Comparison of ENCODE assay signal across 8 mouse cellular contexts in the genomic region with DNA sequence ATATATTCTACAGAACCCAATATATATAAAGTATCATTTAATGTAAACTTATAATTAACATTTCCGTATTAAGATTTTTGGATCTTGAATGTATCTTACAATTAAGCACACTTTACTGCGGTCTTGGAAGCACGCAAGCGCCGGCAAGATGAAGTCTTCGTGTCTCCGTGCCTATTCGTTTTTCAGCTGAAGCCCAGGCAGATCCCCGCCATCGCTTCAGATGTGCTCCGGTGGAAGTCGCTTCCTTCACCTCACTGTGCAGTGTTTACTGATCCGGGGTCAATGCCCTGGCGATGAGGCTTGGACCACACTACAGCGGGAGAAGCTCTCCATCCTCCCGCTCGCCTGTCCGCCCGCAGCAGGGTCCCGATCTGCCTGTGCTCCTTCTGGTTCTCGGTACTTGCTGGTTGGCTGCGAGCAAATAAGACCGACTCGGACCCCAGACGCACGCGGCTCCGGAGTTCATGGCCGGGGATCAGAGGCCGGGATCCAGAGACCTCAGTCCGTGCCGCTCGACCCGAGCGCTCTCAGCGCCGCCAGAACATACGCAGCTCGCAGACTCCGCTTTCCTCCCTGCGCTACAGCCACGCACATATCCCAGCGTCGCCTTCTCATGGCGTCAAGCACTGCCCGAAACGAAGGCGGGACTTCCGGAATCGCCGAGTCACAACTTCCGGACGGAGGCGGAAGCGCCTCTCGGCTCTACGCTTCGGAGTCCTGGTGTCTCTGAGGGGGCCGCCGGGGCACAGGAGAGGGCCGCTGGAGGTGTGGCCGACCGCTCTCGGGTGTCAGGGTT. TPM values are rescaled to one million over a fixed set of nuclear protein-coding genes. Genes with fewer than 3 reads are reported as not detected.
DNase-seq lines count a peak whose midpoint lies in the region; ATAC-seq and TF ChIP-seq lines count a peak whose summit lies in the region.

A gene (plus strand): TSS at position 707 of the 796 bp plus-strand sequence.

- peaks cover 5% of the 10 kb centered on the region; the same call in 1 of the 2 replicates for H3K4me1 ChIP-seq in bone marrow, adult 2 months (ENCODE audit: control insufficient read depth, insufficient read depth, low read length)
- H3K4me1 ChIP-seq in embryonic facial prominence, embryonic 15.5 days = peaks cover 23% of the 10 kb centered on the region
- H3K4me1 ChIP-seq in kidney, embryonic 14.5 days (ENCODE audit: control insufficient read depth, insufficient read depth, low read length) = peaks cover 15% of the 10 kb centered on the region; the same call in 1 of the 2 replicates
- H3K4me1 ChIP-seq in limb, embryonic 15.5 days = peaks cover 19% of the 10 kb centered on the region

- no peaks in the 10 kb centered on the region for H3K9me3 ChIP-seq in embryonic facial prominence, embryonic 15.5 days (replicated peaks)
- no peaks in the 10 kb centered on the region for H3K9me3 ChIP-seq in kidney, embryonic 14.5 days (ENCODE audit: control insufficient read depth, low read length)
- H3K9me3 ChIP-seq in limb, embryonic 15.5 days = no peaks in the 10 kb centered on the region

- H3K4me3 ChIP-seq in bone marrow, adult 2 months (replicated peaks; ENCODE audit: control insufficient read depth, low read depth, low read length) = peak within 1 kb of the TSS; percentile 97
- peak within 1 kb of the TSS; percentile 90 for H3K4me3 ChIP-seq in embryonic facial prominence, embryonic 15.5 days (replicated peaks)
- peak within 1 kb of the TSS; percentile 75 for H3K4me3 ChIP-seq in kidney, embryonic 14.5 days (ENCODE audit: low read length)
- peak within 1 kb of the TSS; percentile 93 for H3K4me3 ChIP-seq in limb, embryonic 15.5 days

- H3K27me3 ChIP-seq in embryonic facial prominence, embryonic 15.5 days = no peaks in the 10 kb centered on the region
- H3K27me3 ChIP-seq in kidney, embryonic 14.5 days (ENCODE audit: control insufficient read depth, insufficient read depth, low read length) = no peaks in the 10 kb centered on the region
- no peaks in the 10 kb centered on the region for H3K27me3 ChIP-seq in limb, embryonic 15.5 days

- H3K27ac ChIP-seq in bone marrow, adult 2 months (ENCODE audit: control insufficient read depth, insufficient read depth, low read depth, low read length, poor library complexity) = peak within 1 kb of the TSS; percentile 87
- H3K27ac ChIP-seq in embryonic facial prominence, embryonic 15.5 days (replicated peaks) = peak within 1 kb of the TSS; percentile 90
- H3K27ac ChIP-seq in kidney, embryonic 14.5 days (ENCODE audit: low read depth, low read length) = peak within 1 kb of the TSS; percentile 88
- peak within 1 kb of the TSS; percentile 94 for H3K27ac ChIP-seq in limb, embryonic 15.5 days

- TF ChIP-seq POLR2A in bone marrow, adult 2 months (IDR thresholded peaks at IDR 0.05; ENCODE audit: borderline replicate concordance, control insufficient read depth, low read depth, low read length) = peak; percentile 90; the same call in 1 of the 2 replicates

- DNase-seq in 416B (ENCODE audit: low read depth) = peak; percentile 95
- DNase-seq in heart, adult 9 months (ENCODE audit: low spot score in 2 of 2) = peak; percentile 87 to 91
- peak; percentile 86 to 87 for DNase-seq in monocyte, adult 2 months (ENCODE audit: low read depth in 1 of 2, low spot score in 2 of 2)
- DNase-seq in spleen, postnatal 36 days (ENCODE audit: low spot score in 2 of 2) = peak; percentile 89 to 92

- H3K9ac ChIP-seq in embryonic facial prominence, embryonic 15.5 days = peak within 1 kb of the TSS; percentile 88
- H3K9ac ChIP-seq in kidney, embryonic 14.5 days (ENCODE audit: low read depth, low read length) = peak within 1 kb of the TSS; percentile 79
- peak within 1 kb of the TSS; percentile 89 for H3K9ac ChIP-seq in limb, embryonic 15.5 days

- peak within 1 kb of the TSS; percentile 93 for H3K4me2 ChIP-seq in embryonic facial prominence, embryonic 15.5 days (replicated peaks)
- H3K4me2 ChIP-seq in kidney, embryonic 14.5 days (replicated peaks; ENCODE audit: low read depth, low read length) = peak within 1 kb of the TSS; percentile 90
- peak within 1 kb of the TSS; percentile 98 for H3K4me2 ChIP-seq in limb, embryonic 15.5 days

- no peak for TF ChIP-seq CTCF in bone marrow, adult 2 months (IDR thresholded peaks at IDR 0.05; ENCODE audit: control insufficient read depth, insufficient read depth, low read length)

- WGBS in bone marrow, adult 2 months = under 1% methylated on average over 64 of the region's 64 CpGs
- under 1% methylated on average over 64 of the region's 64 CpGs for WGBS in embryonic facial prominence, embryonic 15.5 days
- WGBS in kidney, embryonic 14.5 days = under 1% methylated on average over 64 of the region's 64 CpGs
- WGBS in limb, embryonic 15.5 days = under 1% methylated on average over 64 of the region's 64 CpGs

- ATAC-seq in embryonic facial prominence, embryonic 15.5 days (ENCODE audit: insufficient number of reproducible peaks, low FRiP score, low TSS enrichment, low read depth) = peak; percentile 91
- ATAC-seq in kidney, embryonic 14.5 days (ENCODE audit: low FRiP score, low TSS enrichment) = peak; percentile 92
- ATAC-seq in limb, embryonic 15.5 days (ENCODE audit: insufficient number of reproducible peaks, low FRiP score, low TSS enrichment, low read depth) = peak; percentile 86

- no peaks in the 10 kb centered on the region for H3K36me3 ChIP-seq in embryonic facial prominence, embryonic 15.5 days
- no peaks in the 10 kb centered on the region; the same call in 1 of the 2 replicates for H3K36me3 ChIP-seq in kidney, embryonic 14.5 days (ENCODE audit: control insufficient read depth, insufficient read depth, low read length)
- no peaks in the 10 kb centered on the region for H3K36me3 ChIP-seq in limb, embryonic 15.5 days

RNA-seq across cellular contexts. Expression of the gene that starts here (rescaled TPM):
- 5.2 and 16.3 TPM in 2 replicates for polyA plus RNA-seq in bone marrow, adult 2 months (2011; ENCODE audit: insufficient read depth, insufficient read length, low replicate concordance, missing spikeins)
- polyA plus RNA-seq in embryonic facial prominence, embryonic 15.5 days (2015; fragmentation: Nextera tagmentation; extraction: Ambion mirVana) = 12.4 and 12.8 TPM in 2 replicates
- 6.5 and 11.1 TPM in 2 replicates for polyA plus RNA-seq in kidney, embryonic 14.5 days (2014; fragmentation: Nextera tagmentation; extraction: Ambion mirVana)
- polyA plus RNA-seq in limb, embryonic 15.5 days (2015; fragmentation: Nextera tagmentation; extraction: Ambion mirVana) = 12.4 TPM in 2 replicates

Comparison
In these comparisons a context has a peak if more than half of its experiments do, and no peak if none do; other contexts are left out.
1. Peak in every context shown above with its lines: DNase-seq, ATAC-seq, H3K4me3 ChIP-seq and H3K27ac ChIP-seq.